Comparison of ENCODE assay signal across 13 mouse cellular contexts in the genomic region with DNA sequence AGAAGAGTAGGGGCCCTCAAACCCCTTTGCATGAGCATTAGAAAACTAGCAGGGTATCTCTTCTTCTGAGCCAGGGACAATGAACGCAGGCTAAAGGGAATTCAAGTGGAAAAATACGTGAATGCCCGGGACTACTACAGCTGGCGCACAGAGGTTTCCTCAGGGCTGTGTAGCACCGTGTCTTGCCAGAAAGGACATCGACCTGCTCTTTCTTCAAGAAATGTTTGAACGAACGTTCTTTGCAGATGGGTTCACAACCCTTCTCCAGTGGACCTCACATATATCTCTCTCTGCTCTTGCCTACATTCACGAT. TPM values are rescaled to one million over a fixed set of nuclear protein-coding genes. Genes with fewer than 3 reads are reported as not detected.
A peak's percentile ranks its signal among the peaks of the same experiment; 100 is the strongest.
DNase-seq lines count a peak whose midpoint lies in the region; ATAC-seq and TF ChIP-seq lines count a peak whose summit lies in the region.
"Had no signal": no experiment of that assay in that cellular context is flagged by ENCODE, and none has a peak within 500 bp of the region (broad histone marks: within the 10 kb centered on the region; RNA-seq: fewer than 3 reads in every experiment).

No protein-coding gene starts in this region.

- H3K27me3 ChIP-seq in forebrain, embryonic 10.5 days (ENCODE audit: poor library complexity, severe bottlenecking), result peaks cover 98% of the 10 kb centered on the region
- peaks cover 61% of the 10 kb centered on the region for H3K27me3 ChIP-seq in forebrain, embryonic 16.5 days (replicated peaks; ENCODE audit: control insufficient read depth, insufficient read depth, low read length)
- peaks cover 59% of the 10 kb centered on the region for H3K27me3 ChIP-seq in stomach, embryonic 15.5 days (replicated peaks)
- peaks cover 5% of the 10 kb centered on the region for H3K27me3 ChIP-seq in stomach, postnatal 0 days (ENCODE audit: control insufficient read depth, insufficient read depth, low read length)
- peaks cover 73% of the 10 kb centered on the region for H3K27me3 ChIP-seq in limb, embryonic 15.5 days
- peaks cover 60% of the 10 kb centered on the region for H3K27me3 ChIP-seq in liver, embryonic 11.5 days (replicated peaks; ENCODE audit: control insufficient read depth, insufficient read depth, low read length)

- TF ChIP-seq EP300 in stomach, postnatal 0 days (optimal IDR thresholded peaks at IDR 0.05), result no peak

- no peak overlapping the region for H3K9ac ChIP-seq in forebrain, embryonic 16.5 days (replicated peaks; ENCODE audit: low read depth, low read length)
- no peak overlapping the region for H3K9ac ChIP-seq in stomach, embryonic 15.5 days
- no peak overlapping the region for H3K9ac ChIP-seq in stomach, postnatal 0 days (ENCODE audit: low read length)
- H3K9ac ChIP-seq in limb, embryonic 15.5 days, result no peak overlapping the region
- no peak overlapping the region for H3K9ac ChIP-seq in liver, embryonic 11.5 days (ENCODE audit: low read depth, low read length)
- H3K9ac ChIP-seq: liver, embryonic 12.5 days had no signal

- no peak for TF ChIP-seq CTCF in stomach, postnatal 0 days (IDR thresholded peaks at IDR 0.05; ENCODE audit: low read depth)

- no peak for DNase-seq in forebrain, embryonic 10.5 days (ENCODE audit: extremely low spot score, low spot score)
- no peak for DNase-seq in stomach, postnatal 0 days (ENCODE audit: low spot score)
- DNase-seq in spleen, postnatal 4 days (ENCODE audit: low spot score in 2 of 2), result no peak
- DNase-seq in liver, embryonic 11.5 days (ENCODE audit: low spot score), result no peak
- no peak for DNase-seq in adrenal gland, adult (ENCODE audit: inconsistent age in 2 of 2, low spot score in 1 of 2)
- DNase-seq: adrenal gland, adult 8-10 months; cerebellum, adult 11 months; lung, postnatal 4 days had no signal

- peak overlapping the region; percentile 85 for H3K27ac ChIP-seq in forebrain, embryonic 10.5 days
- no peak overlapping the region for H3K27ac ChIP-seq in forebrain, embryonic 16.5 days (ENCODE audit: low read length)
- no peak overlapping the region for H3K27ac ChIP-seq in stomach, embryonic 15.5 days
- no peak overlapping the region for H3K27ac ChIP-seq in stomach, postnatal 0 days (replicated peaks)
- H3K27ac ChIP-seq in limb, embryonic 15.5 days, result no peak overlapping the region
- H3K27ac ChIP-seq in liver, embryonic 11.5 days (ENCODE audit: low read depth, low read length), result no peak overlapping the region
- H3K27ac ChIP-seq: liver, embryonic 12.5 days had no signal

- H3K36me3 ChIP-seq in forebrain, embryonic 10.5 days (replicated peaks), result no peaks in the 10 kb centered on the region
- no peaks in the 10 kb centered on the region for H3K36me3 ChIP-seq in forebrain, embryonic 16.5 days (ENCODE audit: control insufficient read depth, insufficient read depth)
- no peaks in the 10 kb centered on the region for H3K36me3 ChIP-seq in stomach, embryonic 15.5 days
- H3K36me3 ChIP-seq in stomach, postnatal 0 days (ENCODE audit: control insufficient read depth, insufficient read depth, low read length), result no peaks in the 10 kb centered on the region
- no peaks in the 10 kb centered on the region for H3K36me3 ChIP-seq in limb, embryonic 15.5 days
- H3K36me3 ChIP-seq in liver, embryonic 11.5 days (ENCODE audit: control insufficient read depth, insufficient read depth, low read length), result no peaks in the 10 kb centered on the region
- H3K36me3 ChIP-seq: liver, embryonic 12.5 days had no signal

- H3K9me3 ChIP-seq in forebrain, embryonic 10.5 days, result no peaks in the 10 kb centered on the region
- no peaks in the 10 kb centered on the region for H3K9me3 ChIP-seq in forebrain, embryonic 16.5 days (ENCODE audit: control insufficient read depth, low read length)
- no peaks in the 10 kb centered on the region for H3K9me3 ChIP-seq in stomach, embryonic 15.5 days
- H3K9me3 ChIP-seq in stomach, postnatal 0 days (ENCODE audit: control insufficient read depth, low read length), result no peaks in the 10 kb centered on the region
- no peaks in the 10 kb centered on the region for H3K9me3 ChIP-seq in limb, embryonic 15.5 days
- H3K9me3 ChIP-seq in liver, embryonic 11.5 days (ENCODE audit: control insufficient read depth, low read length), result no peaks in the 10 kb centered on the region
- H3K9me3 ChIP-seq: liver, embryonic 12.5 days had no signal

- peak overlapping the region; percentile 45 for H3K4me3 ChIP-seq in forebrain, embryonic 10.5 days
- no peak overlapping the region for H3K4me3 ChIP-seq in forebrain, embryonic 16.5 days (replicated peaks; ENCODE audit: low read length)
- no peak overlapping the region for H3K4me3 ChIP-seq in stomach, embryonic 15.5 days (replicated peaks)
- H3K4me3 ChIP-seq in stomach, postnatal 0 days (ENCODE audit: low read depth, low read length), result no peak overlapping the region
- H3K4me3 ChIP-seq in limb, embryonic 15.5 days, result peak overlapping the region; percentile 16; the same call in 1 of the 2 replicates
- no peak overlapping the region for H3K4me3 ChIP-seq in liver, embryonic 11.5 days (ENCODE audit: low read depth, low read length)
- H3K4me3 ChIP-seq: liver, embryonic 12.5 days had no signal

- no peak overlapping the region for H3K4me2 ChIP-seq in forebrain, embryonic 16.5 days (ENCODE audit: low read length)
- H3K4me2 ChIP-seq in stomach, embryonic 15.5 days, result peak overlapping the region; percentile 14; the same call in 1 of the 2 replicates
- no peak overlapping the region for H3K4me2 ChIP-seq in stomach, postnatal 0 days (replicated peaks; ENCODE audit: low read depth)
- H3K4me2 ChIP-seq in limb, embryonic 15.5 days, result peak overlapping the region; percentile 21; the same call in 1 of the 2 replicates
- H3K4me2 ChIP-seq in liver, embryonic 11.5 days, result no peak overlapping the region
- H3K4me2 ChIP-seq: liver, embryonic 12.5 days had no signal

- peaks cover 50% of the 10 kb centered on the region for H3K4me1 ChIP-seq in forebrain, embryonic 10.5 days
- peaks cover 8% of the 10 kb centered on the region for H3K4me1 ChIP-seq in forebrain, embryonic 16.5 days (replicated peaks; ENCODE audit: control insufficient read depth, insufficient read depth, low read length)
- no peaks in the 10 kb centered on the region for H3K4me1 ChIP-seq in stomach, embryonic 15.5 days
- no peaks in the 10 kb centered on the region for H3K4me1 ChIP-seq in stomach, postnatal 0 days (replicated peaks; ENCODE audit: control insufficient read depth, insufficient read depth)
- H3K4me1 ChIP-seq in limb, embryonic 15.5 days, result peaks cover 11% of the 10 kb centered on the region
- H3K4me1 ChIP-seq in liver, embryonic 11.5 days (replicated peaks; ENCODE audit: control insufficient read depth, insufficient read depth, low read length), result no peaks in the 10 kb centered on the region
- H3K4me1 ChIP-seq: liver, embryonic 12.5 days had no signal

- ATAC-seq in forebrain, embryonic 16.5 days, result no peak
- no peak for ATAC-seq in stomach, embryonic 15.5 days (ENCODE audit: insufficient read depth, low FRiP score, low read depth)
- ATAC-seq in stomach, postnatal 0 days (ENCODE audit: low FRiP score, low TSS enrichment), result no peak
- ATAC-seq in limb, embryonic 15.5 days (ENCODE audit: insufficient number of reproducible peaks, low FRiP score, low TSS enrichment, low read depth), result no peak
- no peak for ATAC-seq in liver, embryonic 11.5 days (replicated peaks; ENCODE audit: low FRiP score)
- ATAC-seq: intestine, postnatal 0 days; liver, embryonic 12.5 days had no signal

- WGBS in forebrain, embryonic 10.5 days, result 1% methylated on average over 9 of the region's 9 CpGs
- WGBS in forebrain, embryonic 16.5 days, result 12% methylated on average over 9 of the region's 9 CpGs
- 5% methylated on average over 9 of the region's 9 CpGs for WGBS in stomach, embryonic 15.5 days
- 6% methylated on average over 9 of the region's 9 CpGs for WGBS in stomach, postnatal 0 days
- 4% methylated on average over 9 of the region's 9 CpGs for WGBS in limb, embryonic 15.5 days
- 3% methylated on average over 9 of the region's 9 CpGs for WGBS in liver, embryonic 11.5 days

RNA-seq across cellular contexts. Expression of gene Fezf1, which starts 12.5 kb away (rescaled TPM):
- 35.1 and 38.2 TPM in 2 replicates for polyA plus RNA-seq in forebrain, embryonic 10.5 days (2016; fragmentation: Nextera tagmentation; extraction: Ambion mirVana)
- 4.1 and 15.2 TPM in 2 replicates for polyA plus RNA-seq in forebrain, embryonic 16.5 days (2015; fragmentation: Nextera tagmentation; extraction: Ambion mirVana)
- not detected in 2 replicates for polyA plus RNA-seq in stomach, embryonic 15.5 days (2015; fragmentation: Nextera tagmentation; extraction: Ambion mirVana)
- not detected in 2 replicates for polyA plus RNA-seq in stomach, postnatal 0 days (2015; fragmentation: Nextera tagmentation; extraction: Ambion mirVana)
- not detected in 2 replicates for polyA plus RNA-seq in limb, embryonic 15.5 days (2015; fragmentation: Nextera tagmentation; extraction: Ambion mirVana)
- polyA plus RNA-seq in liver, embryonic 11.5 days (2014; fragmentation: Nextera tagmentation; extraction: Ambion mirVana), result not detected in 2 replicates
- polyA plus RNA-seq: intestine, postnatal 0 days; liver, embryonic 12.5 days had no signal

Comparison
In these comparisons a context has a peak if more than half of its experiments do, and no peak if none do; other contexts are left out.
1. H3K4me3 ChIP-seq: peak in forebrain, embryonic 10.5 days (single experiment) and limb, embryonic 15.5 days (single experiment); none in forebrain, embryonic 16.5 days (single experiment), stomach, embryonic 15.5 days (single experiment), stomach, postnatal 0 days (single experiment) and liver, embryonic 11.5 days (single experiment).
2. H3K4me2 ChIP-seq: peak in stomach, embryonic 15.5 days (single experiment) and limb, embryonic 15.5 days (single experiment); none in forebrain, embryonic 16.5 days (single experiment), stomach, postnatal 0 days (single experiment) and liver, embryonic 11.5 days (single experiment).